Mouse (Mus musculus) cerebellum, adult 9-11 months (tissue): ENCODE data around the gene Nprl2.

Source experiments
- DNase-seq: peaks from one replicate; pipeline ENCODE4 v3.0.0; 2022

Gene Nprl2

GRCm38 (mm10) chr9:107541474-107542351, at the start of gene Nprl2, which contains the start of gene Cyb561d2:
Gene Nprl2, plus strand, starts transcription at chr9:107542226.
Gene Cyb561d2, minus strand, starts transcription at chr9:107542193.
- peak; percentile 95 for DNase-seq

- DNase-seq: no peak
Observed at GRCm38 (mm10) chr9:107493511-107493910, 48.5 kb upstream of the Nprl2 start.

GRCm38 (mm10) chr9:107494238-107494637, 47.8 kb upstream of the Nprl2 start:
- DNase-seq: no peak

GRCm38 (mm10) chr9:107496359-107496758, 45.7 kb upstream of the Nprl2 start:
- no peak for DNase-seq

GRCm38 (mm10) chr9:107500708-107501286, 41.2 kb upstream of the Nprl2 start:
- no peak for DNase-seq

- DNase-seq: peak; percentile 94
Observed at GRCm38 (mm10) chr9:107502131-107502846, 39.7 kb upstream of the Nprl2 start.

GRCm38 (mm10) chr9:107504662-107505537, 37.1 kb upstream of the Nprl2 start:
- no peak for DNase-seq

GRCm38 (mm10) chr9:107508266-107508665, 33.8 kb upstream of the Nprl2 start:
- DNase-seq: no peak

- DNase-seq: no peak
Observed at GRCm38 (mm10) chr9:107510384-107511100, 31.5 kb upstream of the Nprl2 start.

- DNase-seq: no peak
Observed at GRCm38 (mm10) chr9:107511436-107511835, 30.6 kb upstream of the Nprl2 start.

- DNase-seq: no peak
Observed at GRCm38 (mm10) chr9:107512326-107512725, 29.7 kb upstream of the Nprl2 start.

GRCm38 (mm10) chr9:107514303-107514955, 27.6 kb upstream of the Nprl2 start:
- DNase-seq: peak; percentile 88

- no peak for DNase-seq
Observed at GRCm38 (mm10) chr9:107520331-107520730, 21.7 kb upstream of the Nprl2 start.

- no peak for DNase-seq
Observed at GRCm38 (mm10) chr9:107521190-107521589, 20.8 kb upstream of the Nprl2 start.

- DNase-seq: no peak
Observed at GRCm38 (mm10) chr9:107521711-107522399, 20.2 kb upstream of the Nprl2 start.

GRCm38 (mm10) chr9:107522400-107522711, 19.7 kb upstream of the Nprl2 start:
- no peak for DNase-seq

GRCm38 (mm10) chr9:107526198-107527026, 15.6 kb upstream of the Nprl2 start:
- peak; percentile 60 for DNase-seq

GRCm38 (mm10) chr9:107533791-107534407, 8.1 kb upstream of the Nprl2 start, which contains the start of gene Tmem115:
Gene Tmem115, plus strand, starts transcription at chr9:107533945.
- peak; percentile 97 for DNase-seq
